Mouse (Mus musculus): ENCODE data around the gene 4933428G20Rik. TPM values are rescaled to one million over a fixed set of nuclear protein-coding genes. Genes with fewer than 3 reads are reported as not detected.

4933428G20Rik gene
- polyA plus RNA-seq, 1 experiment = 0.24 TPM

Other genes with a start within 250 kb of the 4933428G20Rik start
- 82.1 and 103 TPM in 2 replicates for gene Npepps, start 219.7 kb downstream of the 4933428G20Rik start, polyA plus RNA-seq (2012; rRNA removed)
- 28.9 TPM in 2 replicates for gene Mrpl45, start 184.6 kb downstream of the 4933428G20Rik start, polyA plus RNA-seq (2012; rRNA removed)
- 0.40 and 0.66 TPM in 2 replicates for gene Gpr179, start 148.3 kb downstream of the 4933428G20Rik start, polyA plus RNA-seq (2012; rRNA removed)
- gene Socs7, start 137.8 kb downstream of the 4933428G20Rik start, polyA plus RNA-seq (2012; rRNA removed) = 43.3 and 44.9 TPM in 2 replicates
- gene Arhgap23, start 84.8 kb downstream of the 4933428G20Rik start, polyA plus RNA-seq (2012; rRNA removed) = 53.4 and 64.2 TPM in 2 replicates
- 117 and 123 TPM in 2 replicates for gene Srcin1, start 75.8 kb upstream of the 4933428G20Rik start, polyA plus RNA-seq (2012; rRNA removed)
- 49.4 and 65.0 TPM in 2 replicates for gene Epop, start 129.4 kb upstream of the 4933428G20Rik start, polyA plus RNA-seq (2012; rRNA removed)
- gene Mllt6, start 163.1 kb upstream of the 4933428G20Rik start, polyA plus RNA-seq (2012; rRNA removed) = 74.9 and 84.0 TPM in 2 replicates
- 51.9 and 54.8 TPM in 2 replicates for gene Cisd3, start 185.5 kb upstream of the 4933428G20Rik start, polyA plus RNA-seq (2012; rRNA removed)
- gene Pcgf2, start 200.2 kb upstream of the 4933428G20Rik start, polyA plus RNA-seq (2012; rRNA removed) = 74.6 and 83.8 TPM in 2 replicates
- 241 and 243 TPM in 2 replicates for gene Psmb3, start 203.1 kb upstream of the 4933428G20Rik start, polyA plus RNA-seq (2012; rRNA removed)
- 60.9 and 63.3 TPM in 2 replicates for gene Pip4k2b, start 244.4 kb upstream of the 4933428G20Rik start, polyA plus RNA-seq (2012; rRNA removed)

Data from frontal cortex, adult 2 months (tissue).